Mouse (Mus musculus) MEL (cell line): ENCODE data around the gene Acr.

Source experiments
- BHLHE40 ChIP-seq: IDR thresholded peaks from 2 replicates; pipeline ENCODE4 v1.6.1; 2012; ENCODE audit warnings: low read depth, mild to moderate bottlenecking, inconsistent platforms, low read length, improper control_type of control experiment, borderline replicate concordance
- CTCF ChIP-seq, 3 experiments: IDR thresholded peaks in 2 of 3; conservative IDR thresholded peaks in 1 of 3; 2 replicates each; pipeline ENCODE4 v1.5.1; 2011 to 2012; ENCODE audit warnings: low read length in 3 of 3, low read depth in 2 of 3, mild to moderate bottlenecking in 2 of 3, improper control_type of control experiment in 1 of 3, inconsistent platforms in 1 of 3, mixed read lengths in 1 of 3, moderate library complexity in 1 of 3; ENCODE audit not compliant: control insufficient read depth in 1 of 3, insufficient read depth in 1 of 3, poor library complexity in 1 of 3, severe bottlenecking in 1 of 3
- ELF1 ChIP-seq: IDR thresholded peaks from 2 replicates; pipeline ENCODE4 v1.6.1; 2014; ENCODE audit warnings: low read depth, mild to moderate bottlenecking, inconsistent platforms, low read length, improper control_type of control experiment, moderate library complexity
- GATA1 ChIP-seq: IDR thresholded peaks from 2 replicates; pipeline ENCODE4 v1.6.1; 2011; ENCODE audit warnings: low read depth, low read length, improper control_type of control experiment
- POLR2A ChIP-seq, 2 experiments: IDR thresholded peaks; 2 replicates each; pipeline ENCODE4 v1.6.1; 2011 to 2012; ENCODE audit warnings: low read length in 2 of 2, mild to moderate bottlenecking in 2 of 2, control low read depth in 1 of 2, improper control_type of control experiment in 1 of 2, low read depth in 1 of 2, moderate library complexity in 1 of 2; ENCODE audit not compliant: control insufficient read depth in 1 of 2, insufficient read depth in 1 of 2, poor library complexity in 1 of 2
- POLR2AphosphoS2 ChIP-seq: IDR thresholded peaks from 2 replicates; pipeline ENCODE4 v1.6.1; 2011; ENCODE audit warnings: low read length, improper control_type of control experiment
- SIN3A ChIP-seq: IDR thresholded peaks from 2 replicates; pipeline ENCODE4 v1.6.1; 2012; ENCODE audit warnings: low read length, improper control_type of control experiment, inconsistent platforms

- TF ChIP-seq GATA1 (no peak), CTCF (IDR thresholded peaks at IDR 0.05 in 2 of 3, conservative IDR thresholded peaks at IDR 0.05 in 1 of 3; ENCODE audit: control insufficient read depth in 1 of 3, insufficient read depth in 1 of 3, low read depth in 2 of 3, low read length in 3 of 3, poor library complexity in 1 of 3, severe bottlenecking in 1 of 3) (no peak), BHLHE40 (no peak), SIN3A (no peak), POLR2A (IDR thresholded peaks at IDR 0.05; ENCODE audit: control insufficient read depth in 1 of 2, insufficient read depth in 1 of 2, low read depth in 1 of 2, low read length in 2 of 2, poor library complexity in 1 of 2) (no peak), ELF1 (no peak), POLR2AphosphoS2 (no peak)
Measured at GRCm38 (mm10) chr15:89533843-89534207, 34.3 kb upstream of the Acr start.
